Mouse (Mus musculus) left cerebral cortex, adult 2 months (tissue): ENCODE results near the gene Adra1b. TPM values are rescaled to one million over a fixed set of nuclear protein-coding genes. Genes with fewer than 3 reads are reported as not detected.

Experiments used
- DNase-seq, 2 experiments: peaks; one replicate each; pipeline ENCODE4 v3.0.0; 2021 to 2022; ENCODE audit warnings: low spot score in 2 of 2, mixed read lengths in 1 of 2; ENCODE audit errors: extremely low spot score in 1 of 2
- H3K27ac ChIP-seq: fragments of 200-600 bp; 2 replicates; pipeline ENCODE4 v1.8.1; 2022
- H3K4me3 ChIP-seq: fragments of 200-600 bp; 2 replicates; pipeline ENCODE4 v1.8.1; 2022
- CTCF ChIP-seq: fragments of 200-600 bp; IDR thresholded peaks from 2 replicates; pipeline ENCODE4 v1.8.1; 2022; ENCODE audit warnings: antibody characterized with exemption, mild to moderate bottlenecking, moderate library complexity
- intact Hi-C: fragments of 180-260 bp; cut with DNase I; formaldehyde crosslinking; loops from one replicate; pipeline ENCODE4 v1.15.1; 2025
- total RNA-seq, 2 experiments: library from RNA; stranded (reverse); gene quantifications; 2 replicates each; pipeline ENCODE4 v1.2.3; 2021

Gene Adra1b
- total RNA-seq, 2 experiments from 2014 or later = 29.9 to 31.6 TPM

DNA sequence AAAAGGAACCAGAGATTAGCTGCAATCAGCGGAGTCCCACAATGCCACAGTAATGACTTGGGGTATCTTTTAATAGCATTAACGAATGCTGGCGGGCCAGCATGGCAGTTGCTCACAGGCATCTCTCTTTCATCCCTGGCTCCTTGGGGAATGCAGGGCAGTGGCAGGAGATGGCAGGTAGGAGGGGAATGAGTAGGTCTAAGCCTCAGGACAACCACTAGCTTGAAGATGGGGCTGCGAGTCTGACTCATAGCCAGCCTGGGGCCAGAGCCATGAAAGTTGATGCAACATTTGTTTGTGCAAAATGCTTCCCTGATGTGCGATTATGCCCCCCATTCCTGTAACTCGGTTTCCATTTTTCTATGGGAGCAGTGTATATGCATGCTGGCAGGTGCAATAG, 25.2 kb upstream of the Adra1b start:
- no peak overlapping the region for H3K27ac ChIP-seq
- no peak overlapping the region for H3K4me3 ChIP-seq
- intact Hi-C loops = no loop called here
- no peak for TF ChIP-seq CTCF
- no peak for DNase-seq

DNA sequence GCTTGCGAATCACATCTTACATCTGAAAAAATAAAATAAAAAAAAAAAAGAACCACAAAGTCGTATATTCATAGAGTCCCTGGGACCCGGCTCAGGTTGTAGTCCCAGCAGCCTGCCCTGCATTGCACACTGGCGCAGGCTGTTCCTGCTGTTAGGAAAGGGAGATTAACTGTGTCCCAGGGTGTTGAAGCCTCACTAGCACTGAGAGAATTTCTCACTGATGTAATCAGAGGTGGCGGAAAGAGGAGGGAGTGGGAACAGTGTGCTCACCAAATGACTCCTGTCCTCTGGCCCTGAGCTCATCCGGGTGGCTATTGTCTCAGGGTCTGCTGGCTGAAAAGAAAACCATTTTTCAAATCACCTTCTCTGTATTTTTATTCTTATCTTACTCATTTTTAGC, 24.6 kb upstream of the Adra1b start:
- TF ChIP-seq CTCF = no peak
- intact Hi-C loops = no loop called here
- Histone ChIP-seq H3K27ac (no peak overlapping the region), H3K4me3 (no peak overlapping the region)
- DNase-seq = no peak

DNA sequence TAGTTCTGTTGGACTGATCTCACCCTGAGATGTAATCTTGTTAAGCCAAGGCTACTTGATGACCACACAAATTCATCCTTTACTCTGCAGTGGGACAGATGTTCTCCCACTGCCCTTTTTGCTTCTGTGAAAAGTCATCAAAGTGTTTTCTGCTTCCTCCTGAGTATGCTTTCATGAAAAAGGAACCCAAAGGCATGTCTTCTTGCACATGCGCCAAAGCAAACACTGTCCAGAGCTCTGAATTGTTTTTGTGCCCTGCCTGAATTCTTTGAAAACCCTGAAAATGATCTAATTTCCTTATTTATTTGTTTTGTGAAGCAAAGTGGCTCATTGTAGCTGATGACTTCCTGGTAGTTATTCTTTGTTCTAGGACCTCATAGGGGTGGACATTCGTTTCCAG, 20.7 kb upstream of the Adra1b start:
- TF ChIP-seq CTCF = no peak
- H3K27ac ChIP-seq = no peak overlapping the region
- no peak for DNase-seq

DNA sequence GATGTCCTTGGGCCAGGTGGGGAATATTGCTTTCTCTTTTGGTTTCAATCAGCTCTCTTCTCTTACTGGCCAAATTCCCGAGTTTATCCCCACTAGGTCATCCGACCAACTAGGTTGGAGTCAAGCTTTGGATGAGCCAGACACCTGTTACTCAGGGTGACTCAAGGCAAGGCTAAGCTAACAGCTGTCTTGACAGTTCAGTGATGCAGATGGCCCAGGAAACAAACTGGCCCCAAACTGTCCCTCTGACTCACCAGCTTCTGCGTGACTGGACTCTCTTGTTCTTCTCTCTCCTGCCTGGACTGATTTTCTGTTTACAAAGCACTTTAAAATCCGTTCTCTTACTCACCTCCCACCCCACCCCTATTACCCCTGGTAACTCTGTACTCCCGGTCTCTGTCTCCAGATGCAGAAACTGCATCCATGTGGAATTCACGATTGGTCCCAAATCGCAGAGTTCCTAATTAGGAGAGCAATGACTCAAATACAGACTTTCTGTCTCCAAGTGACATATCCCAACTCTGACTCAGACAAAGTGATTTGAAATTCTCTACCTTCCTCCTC, 18.6 kb upstream of the Adra1b start:
- no peak for TF ChIP-seq CTCF
- Histone ChIP-seq H3K4me3 (no peak overlapping the region), H3K27ac (no peak overlapping the region)
- DNase-seq = no peak
- intact Hi-C loops = no loop called here

More for the DNA sequence above, 20.7 kb upstream of the Adra1b start:
- intact Hi-C loops = no loop called here
- no peak overlapping the region for H3K4me3 ChIP-seq

DNA sequence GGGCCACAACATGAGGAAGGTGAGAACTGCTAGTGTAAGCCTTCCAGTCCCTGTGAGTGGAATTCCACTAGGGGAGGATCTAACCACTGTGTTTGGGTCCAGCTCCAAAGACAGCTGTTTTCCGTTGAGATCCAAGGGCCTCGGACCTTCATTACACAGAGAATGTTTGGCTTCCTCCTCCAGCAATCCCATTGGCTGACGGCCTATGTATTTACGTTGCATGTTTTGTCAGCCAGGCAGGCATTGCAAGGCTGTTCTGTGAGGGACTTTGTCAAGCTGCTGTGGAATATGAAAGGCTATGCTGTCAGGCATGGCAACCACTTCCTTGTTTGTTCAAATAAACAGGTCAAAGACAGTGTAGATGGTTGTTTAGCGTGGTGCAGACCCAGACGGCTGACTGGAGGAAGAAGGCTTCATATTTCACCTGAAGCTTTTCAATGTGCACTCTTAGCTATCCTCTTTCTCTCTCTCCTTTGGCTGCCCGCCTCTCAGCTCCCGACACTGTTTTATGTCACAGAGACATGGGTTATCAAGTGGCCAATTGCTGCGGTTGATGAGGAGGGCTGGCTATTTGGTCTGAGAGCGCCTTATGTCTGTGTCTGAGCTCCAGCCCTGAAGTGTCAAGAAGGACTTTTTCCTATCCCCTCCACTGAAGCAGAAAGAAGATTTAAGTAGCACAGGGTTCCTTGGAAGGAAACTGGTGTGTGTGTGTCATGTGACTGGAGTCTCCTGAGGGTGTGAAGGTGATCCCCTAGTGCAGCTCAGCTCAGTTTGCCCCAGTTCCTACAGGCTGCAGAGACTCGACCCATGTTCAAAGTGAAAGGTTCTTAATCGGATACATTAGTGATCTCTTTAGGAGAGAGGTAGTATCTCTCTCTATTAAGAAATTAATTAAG, 13.8 kb upstream of the Adra1b start:
- DNase-seq = no peak
- no peak for TF ChIP-seq CTCF
- no peak overlapping the region for H3K27ac ChIP-seq
- H3K4me3 ChIP-seq = no peak overlapping the region
- intact Hi-C loops = no loop called here

DNA sequence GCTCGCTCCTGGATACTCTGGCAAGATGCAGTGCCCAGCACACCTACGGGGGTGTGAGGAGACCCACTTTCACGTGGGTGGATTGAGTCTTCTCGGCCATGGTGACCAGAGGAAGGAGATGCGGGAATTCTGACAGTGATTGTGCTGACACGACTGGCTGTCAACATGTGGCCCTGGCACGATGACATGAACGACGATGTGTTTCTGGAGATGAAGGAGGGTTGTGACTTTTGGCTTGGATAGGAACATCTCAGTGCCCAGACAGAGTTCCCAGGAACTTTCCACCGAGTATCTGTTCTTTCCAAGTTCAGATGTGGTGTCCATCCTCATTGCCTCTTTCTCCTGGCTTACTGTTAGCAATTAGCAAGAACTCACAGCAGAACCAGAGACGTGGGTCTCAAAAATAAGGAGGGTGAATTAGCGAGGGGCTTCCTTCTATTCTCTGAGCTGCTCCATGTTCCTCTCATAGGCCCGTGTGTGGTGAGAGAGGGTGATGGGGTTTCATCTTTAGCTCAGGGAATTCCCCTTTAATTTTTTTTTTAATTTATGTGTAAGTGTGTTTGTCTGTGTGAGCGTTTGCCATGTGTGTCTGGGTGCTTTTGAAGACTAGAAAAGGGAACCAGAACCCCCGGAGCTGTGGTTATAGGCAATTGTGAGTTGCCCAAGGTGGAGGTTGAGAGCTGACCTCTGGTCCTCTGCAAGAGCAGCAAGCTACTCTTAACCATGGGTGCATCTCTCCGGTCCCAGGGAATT, 11.3 kb upstream of the Adra1b start:
- no peak for DNase-seq
- intact Hi-C loops = no loop called here

DNA sequence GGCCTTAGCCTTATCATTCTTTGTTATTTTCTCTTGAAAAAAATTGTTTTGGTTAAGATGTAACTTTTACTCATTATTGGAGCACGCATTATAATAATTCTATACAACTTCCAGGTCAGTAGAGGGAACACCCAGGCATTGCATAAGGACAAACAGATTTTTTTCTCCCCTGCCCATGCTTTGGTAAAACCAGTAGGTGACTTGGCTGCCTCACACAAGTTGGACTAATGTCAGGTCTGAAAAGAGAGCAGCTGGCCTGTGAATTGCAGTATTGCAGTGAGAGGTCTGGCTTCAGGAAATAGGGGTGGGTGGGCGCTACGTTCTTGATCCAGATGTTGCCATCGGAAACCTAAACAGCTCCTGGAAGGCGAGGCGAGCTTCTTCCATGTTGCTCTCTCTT, 10.6 kb upstream of the Adra1b start:
- TF ChIP-seq CTCF = no peak
- no peak for DNase-seq
- intact Hi-C loops = no loop called here
- Histone ChIP-seq H3K4me3 (no peak overlapping the region), H3K27ac (no peak overlapping the region)

More for the DNA sequence above, 11.3 kb upstream of the Adra1b start:
- TF ChIP-seq CTCF = no peak
- Histone ChIP-seq H3K27ac (no peak overlapping the region), H3K4me3 (no peak overlapping the region)

DNA sequence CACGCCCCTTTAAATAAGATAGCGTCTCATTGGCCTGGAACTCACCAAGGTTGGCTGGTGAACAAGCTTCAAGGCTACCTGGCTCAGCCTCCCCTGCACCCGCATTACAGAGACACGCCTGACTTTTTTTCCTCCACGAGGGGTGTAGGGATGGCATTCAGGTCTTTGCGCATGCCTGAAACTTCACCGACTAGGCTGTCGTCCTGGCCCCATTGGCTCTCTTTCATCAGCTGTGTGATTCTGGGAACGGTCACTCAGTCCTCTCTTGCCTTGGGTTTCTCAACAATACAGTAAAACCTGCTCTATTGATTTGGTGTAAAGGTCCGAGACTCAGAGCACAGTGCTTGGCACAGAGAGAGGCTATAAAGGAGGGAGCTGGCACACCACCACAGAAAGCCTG, 2.3 kb upstream of the Adra1b start:
- Histone ChIP-seq H3K27ac (no peak overlapping the region), H3K4me3 (no peak overlapping the region)
- no peak for DNase-seq
- intact Hi-C loops = no loop called here
- TF ChIP-seq CTCF = no peak

DNA sequence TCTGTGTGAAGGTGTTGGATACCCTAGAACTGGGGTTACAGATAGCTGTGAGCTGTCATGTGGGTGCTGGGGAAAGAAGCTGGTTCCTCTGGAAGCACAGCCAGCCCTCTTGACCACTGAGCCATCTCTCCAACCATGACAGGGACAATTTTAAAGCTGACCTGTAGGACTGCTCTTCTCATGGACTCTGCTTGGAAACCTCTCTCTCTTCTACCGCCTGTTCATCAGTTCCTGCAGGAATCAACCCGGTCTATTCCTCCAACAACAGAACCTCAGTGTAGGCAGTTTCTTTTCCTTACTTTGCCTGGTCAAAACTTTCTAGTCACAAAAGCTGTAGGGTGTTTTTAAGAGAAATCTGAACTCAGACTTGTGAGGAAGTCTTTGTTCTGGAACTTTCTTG, 1.3 kb downstream of the Adra1b start:
- intact Hi-C loops = no loop called here
- no peak for TF ChIP-seq CTCF
- no peak for DNase-seq
- H3K4me3 ChIP-seq = no peak overlapping the region
- H3K27ac ChIP-seq = no peak overlapping the region

DNA sequence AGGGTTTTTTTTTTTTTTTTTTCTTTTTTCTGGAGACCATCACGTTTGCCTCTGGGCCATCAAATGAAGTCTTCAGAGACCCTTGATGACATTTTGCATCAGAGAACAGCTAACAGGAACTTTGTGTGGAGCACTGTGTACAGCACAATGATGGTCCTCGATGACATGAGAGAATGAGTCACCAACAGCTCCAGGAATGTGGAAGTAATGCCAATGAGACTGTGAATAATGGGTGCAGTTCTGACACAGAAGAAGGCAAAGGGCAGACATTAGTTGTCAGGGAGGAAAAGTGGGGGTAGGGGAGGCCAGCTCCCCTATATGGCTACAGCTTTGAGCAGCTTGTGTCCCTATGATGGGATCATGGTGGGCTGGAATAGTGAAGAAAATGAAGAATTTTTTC, 5.7 kb downstream of the Adra1b start:
- no peak for TF ChIP-seq CTCF
- Histone ChIP-seq H3K4me3 (no peak overlapping the region), H3K27ac (no peak overlapping the region)
- DNase-seq = no peak
- intact Hi-C loops = no loop called here

DNA sequence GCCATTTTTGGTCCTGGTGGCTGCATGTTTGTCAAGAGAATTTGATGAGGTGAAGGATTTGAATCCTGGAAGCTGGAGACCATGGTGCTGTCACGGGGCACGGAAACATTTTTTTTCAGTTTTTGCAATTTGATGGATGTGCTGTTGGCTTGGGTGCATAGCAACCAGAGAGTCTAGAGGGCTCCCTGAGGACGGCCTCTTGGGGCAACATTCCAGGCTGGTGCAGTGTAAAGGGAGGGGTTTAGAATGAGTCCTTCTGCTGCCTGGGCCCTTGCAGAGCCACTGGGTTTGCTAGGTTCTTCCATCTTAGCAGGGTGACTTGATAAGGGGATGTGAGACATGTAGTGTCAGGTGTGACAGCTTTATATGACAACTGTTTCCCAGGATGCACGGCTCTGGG, 8.5 kb downstream of the Adra1b start:
- TF ChIP-seq CTCF = no peak
- H3K4me3 ChIP-seq = no peak overlapping the region
- H3K27ac ChIP-seq = no peak overlapping the region
- no peak for DNase-seq
- intact Hi-C loops = no loop called here

DNA sequence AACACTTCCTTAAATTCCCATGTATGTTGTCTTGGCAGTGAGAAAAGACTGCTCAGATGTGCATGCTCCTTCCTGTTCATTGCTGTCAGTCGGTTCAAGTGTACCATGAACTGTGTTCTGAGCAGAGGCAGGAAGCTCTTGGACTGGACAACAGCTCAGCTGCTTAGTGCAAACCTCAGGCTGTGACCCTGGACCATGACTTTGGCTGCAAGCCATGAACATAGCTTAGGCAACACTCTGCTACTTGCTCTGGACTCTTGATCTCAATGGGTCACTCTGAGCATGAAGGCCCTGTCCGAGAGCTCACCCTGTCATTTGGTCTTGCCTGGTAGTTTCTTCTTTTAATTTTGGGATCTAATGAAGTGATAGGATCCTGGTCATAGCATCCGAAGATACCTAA, 9.6 kb downstream of the Adra1b start:
- intact Hi-C loops = no loop called here
- Histone ChIP-seq H3K27ac (no peak overlapping the region), H3K4me3 (no peak overlapping the region)
- DNase-seq = no peak
- no peak for TF ChIP-seq CTCF
